8 mouse cellular contexts compared by ENCODE assay signal in the genomic region with DNA sequence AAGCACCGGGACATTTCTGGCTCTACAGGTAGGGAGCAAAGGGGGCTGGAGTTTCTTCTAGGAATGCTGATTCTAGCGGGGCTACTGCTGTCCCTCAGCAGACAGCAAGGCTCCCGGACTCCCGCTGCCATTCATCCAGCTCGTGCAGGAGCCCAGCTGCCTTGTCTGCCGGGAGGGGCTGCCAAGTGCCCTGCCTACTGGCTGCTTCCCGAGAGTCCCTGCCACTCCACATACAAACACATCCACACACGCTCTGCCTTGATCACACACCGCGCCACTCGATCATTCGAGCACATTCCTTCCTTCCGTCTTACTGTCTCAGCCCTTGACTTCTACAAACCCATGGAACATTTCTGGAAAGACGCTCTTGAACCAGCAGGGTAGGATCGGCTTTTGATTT.
A peak's percentile ranks its signal among the peaks of the same experiment; 100 is the strongest.
DNase-seq lines count a peak whose midpoint lies in the region; ATAC-seq and TF ChIP-seq lines count a peak whose summit lies in the region.
"Had no signal": no experiment of that assay in that cellular context is flagged by ENCODE, and none has a peak within 500 bp of the region (broad histone marks: within the 10 kb centered on the region; RNA-seq: fewer than 3 reads in every experiment).

No protein-coding gene starts in this region.

- no peak overlapping the region for H3K27ac ChIP-seq in kidney, embryonic 14.5 days (ENCODE audit: low read depth, low read length)
- H3K27ac ChIP-seq in liver, postnatal 0 days (ENCODE audit: low read depth), result no peak overlapping the region
- H3K27ac ChIP-seq in neural tube, embryonic 14.5 days (ENCODE audit: low read depth, low read length), result no peak overlapping the region
- H3K27ac ChIP-seq: macrophage had no signal

- TF ChIP-seq CTCF in liver, postnatal 0 days (IDR thresholded peaks at IDR 0.05; ENCODE audit: low read depth), result no peak

- 5% methylated on average over 15 of the region's 15 CpGs for WGBS in kidney, embryonic 14.5 days
- WGBS in liver, postnatal 0 days (ENCODE audit: insufficient replicate concordance), result 6% methylated on average over 15 of the region's 15 CpGs
- 4% methylated on average over 15 of the region's 15 CpGs for WGBS in neural tube, embryonic 14.5 days

- no peaks in the 10 kb centered on the region for H3K36me3 ChIP-seq in kidney, embryonic 14.5 days (ENCODE audit: control insufficient read depth, insufficient read depth, low read length)
- no peaks in the 10 kb centered on the region for H3K36me3 ChIP-seq in liver, postnatal 0 days (replicated peaks; ENCODE audit: insufficient read depth, low read length)
- H3K36me3 ChIP-seq in neural tube, embryonic 14.5 days (ENCODE audit: control insufficient read depth, insufficient read depth, low read length), result no peaks in the 10 kb centered on the region

- no peak overlapping the region for H3K9ac ChIP-seq in kidney, embryonic 14.5 days (ENCODE audit: low read depth, low read length)
- H3K9ac ChIP-seq in liver, postnatal 0 days (replicated peaks), result no peak overlapping the region
- peak overlapping the region; percentile 32; the same call in 1 of the 2 replicates for H3K9ac ChIP-seq in neural tube, embryonic 14.5 days (replicated peaks; ENCODE audit: low read depth, low read length)

- H3K9me3 ChIP-seq in kidney, embryonic 14.5 days (ENCODE audit: control insufficient read depth, low read length), result no peaks in the 10 kb centered on the region
- H3K9me3 ChIP-seq in liver, postnatal 0 days (ENCODE audit: low read length), result no peaks in the 10 kb centered on the region
- H3K9me3 ChIP-seq in neural tube, embryonic 14.5 days (ENCODE audit: control insufficient read depth, low read length), result no peaks in the 10 kb centered on the region

- H3K27me3 ChIP-seq in kidney, embryonic 14.5 days (ENCODE audit: control insufficient read depth, insufficient read depth, low read length), result peaks cover 35% of the 10 kb centered on the region
- peaks cover 40% of the 10 kb centered on the region for H3K27me3 ChIP-seq in liver, postnatal 0 days (ENCODE audit: insufficient read depth, low read length)
- peaks cover 18% of the 10 kb centered on the region; the same call in 1 of the 2 replicates for H3K27me3 ChIP-seq in neural tube, embryonic 14.5 days (ENCODE audit: control insufficient read depth, insufficient read depth, low read length)

- peak; percentile 52 for DNase-seq in adrenal gland, adult 8-10 months
- peak; percentile 36 to 41 for DNase-seq in cerebellum, postnatal 36 days
- peak; percentile 75 for DNase-seq in gastrocnemius, postnatal 25 days
- no peak for DNase-seq in liver, postnatal 0 days

- H3K4me1 ChIP-seq in kidney, embryonic 14.5 days (ENCODE audit: control insufficient read depth, insufficient read depth, low read length), result no peaks in the 10 kb centered on the region
- peaks cover 6% of the 10 kb centered on the region for H3K4me1 ChIP-seq in liver, postnatal 0 days (ENCODE audit: insufficient read depth)
- H3K4me1 ChIP-seq in neural tube, embryonic 14.5 days (ENCODE audit: control insufficient read depth, insufficient read depth, low read length), result peaks cover 9% of the 10 kb centered on the region; the same call in 1 of the 2 replicates

- H3K4me2 ChIP-seq in kidney, embryonic 14.5 days (replicated peaks; ENCODE audit: low read depth, low read length), result peak overlapping the region; percentile 53
- peak overlapping the region; percentile 44 for H3K4me2 ChIP-seq in liver, postnatal 0 days (ENCODE audit: low read depth, low read length)
- peak overlapping the region; percentile 63 for H3K4me2 ChIP-seq in neural tube, embryonic 14.5 days (ENCODE audit: low read depth, low read length)

- no peak for TF ChIP-seq EP300 in liver, postnatal 0 days (IDR thresholded peaks at IDR 0.05; ENCODE audit: low read depth)

- no peak for ATAC-seq in kidney, embryonic 14.5 days (ENCODE audit: low FRiP score, low TSS enrichment)
- no peak for ATAC-seq in liver, postnatal 0 days
- peak; percentile 49; the same call in 1 of the 2 replicates for ATAC-seq in neural tube, embryonic 14.5 days (ENCODE audit: low read depth)
- ATAC-seq in inflammation-experienced regulatory T-cells, adult 6 months, result no peak

- H3K4me3 ChIP-seq in kidney, embryonic 14.5 days (ENCODE audit: low read length), result peak overlapping the region; percentile 28
- no peak overlapping the region for H3K4me3 ChIP-seq in liver, postnatal 0 days (ENCODE audit: low read depth, low read length)
- peak overlapping the region; percentile 24 for H3K4me3 ChIP-seq in neural tube, embryonic 14.5 days (ENCODE audit: low read depth, low read length)
